In the genomic region with DNA sequence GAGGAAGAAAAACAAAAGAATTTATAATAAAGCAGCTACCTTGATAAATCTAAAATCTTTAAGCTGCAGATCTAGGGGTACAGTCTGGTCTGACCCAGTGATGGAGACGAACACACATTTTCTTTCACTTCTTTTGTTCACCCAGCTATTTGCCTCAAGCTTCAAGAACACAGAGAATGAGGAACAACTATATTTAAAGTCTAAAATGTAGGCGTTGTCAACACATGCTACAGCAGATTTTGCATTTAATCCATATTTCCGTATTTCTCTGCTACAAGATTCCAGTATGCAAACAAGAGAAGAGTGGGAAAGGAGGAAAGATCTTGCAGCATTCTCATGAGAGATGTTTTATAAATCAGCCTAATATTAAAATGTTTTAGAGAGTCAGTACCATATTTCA, we compare ENCODE assay signal across 15 mouse cellular contexts.
"Had no signal": no experiment of that assay in that cellular context is flagged by ENCODE, and none has a peak within 500 bp of the region (broad histone marks: within the 10 kb centered on the region; RNA-seq: fewer than 3 reads in every experiment).

No protein-coding gene starts in this region.

- H3K36me3 ChIP-seq: midbrain, embryonic 15.5 days; stomach, embryonic 15.5 days had no signal

- H3K4me3 ChIP-seq: lung, embryonic 15.5 days; midbrain, embryonic 13.5 days; midbrain, embryonic 15.5 days; neural tube, embryonic 12.5 days; stomach, embryonic 15.5 days had no signal

- H3K4me1 ChIP-seq: midbrain, embryonic 13.5 days; midbrain, embryonic 15.5 days; neural tube, embryonic 12.5 days had no signal

- H3K27ac ChIP-seq: lung, embryonic 15.5 days; midbrain, embryonic 13.5 days; midbrain, embryonic 15.5 days; neural tube, embryonic 12.5 days; stomach, embryonic 15.5 days; stomach, postnatal 0 days had no signal

- H3K27me3 ChIP-seq: lung, embryonic 15.5 days; midbrain, embryonic 13.5 days; midbrain, embryonic 15.5 days; neural tube, embryonic 12.5 days; stomach, embryonic 15.5 days had no signal

- ATAC-seq: liver, postnatal 0 days; lung, postnatal 0 days; midbrain, embryonic 13.5 days; midbrain, embryonic 15.5 days had no signal

- H3K4me2 ChIP-seq: lung, embryonic 15.5 days; midbrain, embryonic 11.5 days; midbrain, embryonic 13.5 days; midbrain, embryonic 15.5 days; neural tube, embryonic 12.5 days; stomach, embryonic 15.5 days had no signal

- DNase-seq: liver, postnatal 0 days; lung, adult 2 months; lung, postnatal 14 days; right cerebral cortex, postnatal 14 days; thymus, adult 18-20 months; thymus, postnatal 14 days; thymus, postnatal 36 days had no signal

- H3K9me3 ChIP-seq: midbrain, embryonic 13.5 days; midbrain, embryonic 15.5 days; neural tube, embryonic 12.5 days; stomach, embryonic 15.5 days had no signal

- H3K9ac ChIP-seq: liver, postnatal 0 days; lung, embryonic 15.5 days; midbrain, embryonic 13.5 days; midbrain, embryonic 15.5 days; neural tube, embryonic 12.5 days; stomach, embryonic 15.5 days had no signal
